Mouse (Mus musculus): ENCODE data around the gene Zfp385b. TPM values are rescaled to one million over a fixed set of nuclear protein-coding genes. Genes with fewer than 3 reads are reported as not detected.

The Zfp385b gene
- polyA plus RNA-seq, 1 experiment = 3.2 TPM

GRCm38 (mm10) chr2:77709206-77709794 lies 110.1 kb downstream of the Zfp385b start:
- Histone ChIP-seq H3K27ac (ENCODE audit: control insufficient read depth, insufficient read depth, low read depth, low read length, poor library complexity) (no peak overlapping the region), H3K4me1 (ENCODE audit: control insufficient read depth, insufficient read depth, low read length) (no peaks in the 10 kb centered on the region), H3K4me3 (replicated peaks; ENCODE audit: control insufficient read depth, low read depth, low read length) (no peak overlapping the region)
- TF ChIP-seq CTCF (IDR thresholded peaks at IDR 0.05; ENCODE audit: control insufficient read depth, insufficient read depth, low read length) (no peak), POLR2A (IDR thresholded peaks at IDR 0.05; ENCODE audit: borderline replicate concordance, control insufficient read depth, low read depth, low read length) (no peak)
- 31% methylated on average over 7 of the region's 7 CpGs for WGBS

DNA sequence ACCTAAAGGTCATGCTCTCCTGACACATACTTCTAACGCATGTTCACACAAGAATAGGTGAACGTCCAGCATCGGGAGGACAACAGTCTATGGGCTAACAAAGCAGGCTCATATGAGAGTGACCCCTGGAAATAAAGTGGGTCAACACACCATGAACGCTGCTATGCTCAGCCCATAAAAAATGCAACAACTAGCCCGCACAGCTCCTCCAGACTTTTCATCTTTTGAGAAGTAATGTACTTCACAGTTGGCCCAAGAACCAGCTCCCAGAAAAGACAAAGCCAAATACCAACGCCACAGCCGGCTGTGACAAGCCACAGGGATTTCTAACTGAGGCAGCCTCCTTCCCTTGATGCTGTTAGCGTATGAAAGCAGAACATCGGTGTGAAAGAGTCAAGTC lies 112.3 kb downstream of the Zfp385b start:
- Histone ChIP-seq H3K27ac (ENCODE audit: control insufficient read depth, insufficient read depth, low read depth, low read length, poor library complexity) (no peak overlapping the region), H3K4me1 (ENCODE audit: control insufficient read depth, insufficient read depth, low read length) (no peaks in the 10 kb centered on the region), H3K4me3 (replicated peaks; ENCODE audit: control insufficient read depth, low read depth, low read length) (no peak overlapping the region)
- TF ChIP-seq POLR2A (IDR thresholded peaks at IDR 0.05; ENCODE audit: borderline replicate concordance, control insufficient read depth, low read depth, low read length) (no peak), CTCF (IDR thresholded peaks at IDR 0.05; ENCODE audit: control insufficient read depth, insufficient read depth, low read length) (no peak)
- 80% methylated on average over 9 of the region's 9 CpGs for WGBS

- WGBS = 54% methylated on average over 2 of the region's 2 CpGs
- Histone ChIP-seq H3K27ac (ENCODE audit: control insufficient read depth, insufficient read depth, low read depth, low read length, poor library complexity) (no peak overlapping the region), H3K4me1 (ENCODE audit: control insufficient read depth, insufficient read depth, low read length) (no peaks in the 10 kb centered on the region), H3K4me3 (replicated peaks; ENCODE audit: control insufficient read depth, low read depth, low read length) (no peak overlapping the region)
- TF ChIP-seq POLR2A (IDR thresholded peaks at IDR 0.05; ENCODE audit: borderline replicate concordance, control insufficient read depth, low read depth, low read length) (no peak), CTCF (IDR thresholded peaks at IDR 0.05; ENCODE audit: control insufficient read depth, insufficient read depth, low read length) (no peak)
These were observed 114.0 kb downstream of the Zfp385b start for GRCm38 (mm10) chr2:77705476-77705875.

GRCm38 (mm10) chr2:77703080-77703479 lies 116.4 kb downstream of the Zfp385b start:
- no peak overlapping the region for H3K27ac ChIP-seq (ENCODE audit: control insufficient read depth, insufficient read depth, low read depth, low read length, poor library complexity)
- 66% methylated on average over 19 of the region's 19 CpGs for WGBS
- TF ChIP-seq POLR2A (IDR thresholded peaks at IDR 0.05; ENCODE audit: borderline replicate concordance, control insufficient read depth, low read depth, low read length) (no peak), CTCF (IDR thresholded peaks at IDR 0.05; ENCODE audit: control insufficient read depth, insufficient read depth, low read length) (no peak)
- no peaks in the 10 kb centered on the region for H3K4me1 ChIP-seq (ENCODE audit: control insufficient read depth, insufficient read depth, low read length)
- no peak overlapping the region for H3K4me3 ChIP-seq (replicated peaks; ENCODE audit: control insufficient read depth, low read depth, low read length)

GRCm38 (mm10) chr2:77691174-77691573 lies 128.3 kb downstream of the Zfp385b start:
- no peaks in the 10 kb centered on the region for H3K4me1 ChIP-seq (ENCODE audit: control insufficient read depth, insufficient read depth, low read length)
- 79% methylated on average over 8 of the region's 8 CpGs for WGBS
- H3K27ac ChIP-seq (ENCODE audit: control insufficient read depth, insufficient read depth, low read depth, low read length, poor library complexity) = no peak overlapping the region
- no peak overlapping the region for H3K4me3 ChIP-seq (replicated peaks; ENCODE audit: control insufficient read depth, low read depth, low read length)
- TF ChIP-seq CTCF (IDR thresholded peaks at IDR 0.05; ENCODE audit: control insufficient read depth, insufficient read depth, low read length) (no peak), POLR2A (IDR thresholded peaks at IDR 0.05; ENCODE audit: borderline replicate concordance, control insufficient read depth, low read depth, low read length) (no peak)

- 83% methylated on average over 8 of the region's 8 CpGs for WGBS
- Histone ChIP-seq H3K4me1 (ENCODE audit: control insufficient read depth, insufficient read depth, low read length) (no peaks in the 10 kb centered on the region), H3K27ac (ENCODE audit: control insufficient read depth, insufficient read depth, low read depth, low read length, poor library complexity) (no peak overlapping the region), H3K4me3 (replicated peaks; ENCODE audit: control insufficient read depth, low read depth, low read length) (no peak overlapping the region)
- TF ChIP-seq CTCF (IDR thresholded peaks at IDR 0.05; ENCODE audit: control insufficient read depth, insufficient read depth, low read length) (no peak), POLR2A (IDR thresholded peaks at IDR 0.05; ENCODE audit: borderline replicate concordance, control insufficient read depth, low read depth, low read length) (no peak)
These were observed 129.1 kb downstream of the Zfp385b start for GRCm38 (mm10) chr2:77690316-77690715.

DNA sequence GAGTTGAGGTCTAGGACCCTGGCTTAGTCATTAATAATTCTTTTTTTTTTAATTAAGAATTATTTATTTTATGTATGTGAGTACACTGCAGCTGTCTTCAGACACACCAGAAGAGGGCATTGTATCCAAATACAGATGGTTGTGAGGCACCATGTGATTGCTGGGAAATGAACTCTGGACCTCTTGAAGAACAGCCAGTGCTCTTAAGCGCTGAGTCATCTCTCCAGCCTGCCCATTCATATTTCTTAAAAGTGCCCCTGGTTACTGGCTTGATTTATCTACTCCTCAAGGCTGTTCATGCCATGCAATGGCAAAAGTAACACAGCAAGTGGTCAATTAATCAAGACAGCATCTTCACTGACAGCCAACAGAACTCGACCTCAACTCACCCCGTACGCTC lies 130.8 kb downstream of the Zfp385b start:
- no peak overlapping the region for H3K4me3 ChIP-seq (replicated peaks; ENCODE audit: control insufficient read depth, low read depth, low read length)
- TF ChIP-seq CTCF (IDR thresholded peaks at IDR 0.05; ENCODE audit: control insufficient read depth, insufficient read depth, low read length) (no peak), POLR2A (IDR thresholded peaks at IDR 0.05; ENCODE audit: borderline replicate concordance, control insufficient read depth, low read depth, low read length) (no peak)
- 82% methylated on average over 4 of the region's 4 CpGs for WGBS
- H3K27ac ChIP-seq (ENCODE audit: control insufficient read depth, insufficient read depth, low read depth, low read length, poor library complexity) = no peak overlapping the region
- H3K4me1 ChIP-seq (ENCODE audit: control insufficient read depth, insufficient read depth, low read length) = no peaks in the 10 kb centered on the region

DNA sequence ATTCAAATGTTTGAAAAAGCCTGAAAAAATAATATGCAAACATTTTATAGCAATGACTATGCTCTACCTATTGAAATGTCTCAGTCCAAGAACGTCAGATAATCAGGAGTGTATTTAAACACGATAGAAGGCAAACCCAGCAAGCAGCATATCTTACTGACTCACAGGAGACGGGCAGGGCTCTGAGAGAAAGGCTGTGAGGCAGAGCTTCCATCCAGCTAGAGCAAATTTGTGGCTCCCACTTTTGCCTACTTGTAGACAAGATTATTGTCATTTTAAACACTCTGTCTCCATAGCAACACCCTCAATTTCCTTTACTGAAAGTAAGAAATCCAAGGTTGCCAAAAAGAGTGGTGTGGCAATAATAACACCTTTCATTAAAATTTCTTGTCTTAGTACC lies 135.4 kb downstream of the Zfp385b start:
- Histone ChIP-seq H3K4me1 (ENCODE audit: control insufficient read depth, insufficient read depth, low read length) (no peaks in the 10 kb centered on the region), H3K27ac (ENCODE audit: control insufficient read depth, insufficient read depth, low read depth, low read length, poor library complexity) (no peak overlapping the region), H3K4me3 (replicated peaks; ENCODE audit: control insufficient read depth, low read depth, low read length) (no peak overlapping the region)
- TF ChIP-seq CTCF (IDR thresholded peaks at IDR 0.05; ENCODE audit: control insufficient read depth, insufficient read depth, low read length) (no peak), POLR2A (IDR thresholded peaks at IDR 0.05; ENCODE audit: borderline replicate concordance, control insufficient read depth, low read depth, low read length) (no peak)
- WGBS = 66% methylated on average over 3 of the region's 3 CpGs

DNA sequence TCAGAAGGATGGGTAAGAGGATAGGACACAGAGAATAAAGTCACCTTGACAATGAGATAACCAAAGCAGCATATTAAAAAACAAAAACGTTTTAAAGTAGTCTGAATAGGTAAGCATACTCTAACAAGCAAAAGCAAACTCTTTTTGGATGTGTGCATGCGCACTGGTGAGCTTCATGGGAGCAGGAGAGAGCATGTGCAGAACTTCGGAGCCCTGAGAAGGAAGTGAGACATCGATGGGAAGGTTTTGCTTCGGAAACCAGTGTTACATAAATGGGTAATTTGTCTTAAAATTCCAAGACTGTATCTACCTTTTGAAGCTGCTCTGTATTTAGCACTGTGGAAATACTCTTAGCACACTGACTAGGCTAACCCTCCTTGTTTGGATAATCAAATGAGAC lies 137.2 kb downstream of the Zfp385b start:
- H3K4me3 ChIP-seq (replicated peaks; ENCODE audit: control insufficient read depth, low read depth, low read length) = no peak overlapping the region
- TF ChIP-seq CTCF (IDR thresholded peaks at IDR 0.05; ENCODE audit: control insufficient read depth, insufficient read depth, low read length) (no peak), POLR2A (IDR thresholded peaks at IDR 0.05; ENCODE audit: borderline replicate concordance, control insufficient read depth, low read depth, low read length) (no peak)
- no peaks in the 10 kb centered on the region for H3K4me1 ChIP-seq (ENCODE audit: control insufficient read depth, insufficient read depth, low read length)
- H3K27ac ChIP-seq (ENCODE audit: control insufficient read depth, insufficient read depth, low read depth, low read length, poor library complexity) = no peak overlapping the region
- WGBS = 73% methylated on average over 5 of the region's 5 CpGs
